Mouse (Mus musculus) forelimb bud, embryonic 11.5 days (tissue): ENCODE measurements around the gene Defa37.
"Not testable (repeated sequence)": the region's sequence is repeated elsewhere in the genome, so short reads cannot be mapped to it uniquely, and the experiment has no call there.

Experiments
- DNase-seq: peaks from one replicate; pipeline ENCODE4 v3.0.0-alpha.2; 2012; ENCODE audit warnings: low read depth, low spot score

Defa37 gene

DNA sequence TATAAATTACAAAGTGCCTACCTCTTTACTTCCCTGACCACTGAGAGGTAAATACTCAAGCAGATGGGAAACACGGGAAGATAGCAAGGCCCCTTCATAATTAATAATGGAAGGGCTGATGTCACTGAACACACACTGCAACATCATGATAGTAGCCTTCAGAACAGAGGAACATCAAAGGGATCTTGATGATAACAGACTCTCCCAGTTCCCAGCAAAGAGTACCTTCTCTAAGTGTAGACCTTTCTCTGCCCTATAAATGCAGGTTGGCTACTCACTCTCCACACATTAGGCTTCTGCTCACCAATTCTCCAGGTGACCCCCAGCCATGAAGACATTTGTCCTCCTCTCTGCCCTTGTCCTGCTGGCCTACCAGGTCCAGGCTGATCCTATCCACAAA is at the start of gene Defa37:
Gene Defa37, plus strand, starts transcription at position 301 of the 400 bp plus-strand sequence.
- not testable (repeated sequence) for DNase-seq

DNA sequence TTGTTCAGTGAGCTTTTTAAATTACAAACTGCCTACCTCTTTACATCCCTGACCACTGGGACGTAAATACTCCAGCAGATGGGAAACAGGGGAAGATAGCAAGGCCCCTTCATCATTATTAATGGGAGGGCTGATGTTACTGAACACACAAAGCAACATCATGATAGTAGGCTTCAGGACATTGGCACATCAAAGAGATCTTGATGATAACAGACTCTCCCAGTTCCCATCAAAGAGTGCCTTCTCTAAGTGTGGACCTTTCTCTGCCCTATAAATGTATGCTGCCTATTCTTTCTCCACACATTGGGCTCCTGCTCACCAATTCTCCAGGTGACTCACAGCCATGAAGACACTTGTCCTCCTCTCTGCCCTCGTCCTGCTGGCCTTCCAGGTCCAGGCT is 36.5 kb upstream of the Defa37 start, which contains the start of gene Defa32:
Gene Defa32, plus strand, starts transcription at position 301 of the 400 bp plus-strand sequence.
- DNase-seq: not testable (repeated sequence)

DNA sequence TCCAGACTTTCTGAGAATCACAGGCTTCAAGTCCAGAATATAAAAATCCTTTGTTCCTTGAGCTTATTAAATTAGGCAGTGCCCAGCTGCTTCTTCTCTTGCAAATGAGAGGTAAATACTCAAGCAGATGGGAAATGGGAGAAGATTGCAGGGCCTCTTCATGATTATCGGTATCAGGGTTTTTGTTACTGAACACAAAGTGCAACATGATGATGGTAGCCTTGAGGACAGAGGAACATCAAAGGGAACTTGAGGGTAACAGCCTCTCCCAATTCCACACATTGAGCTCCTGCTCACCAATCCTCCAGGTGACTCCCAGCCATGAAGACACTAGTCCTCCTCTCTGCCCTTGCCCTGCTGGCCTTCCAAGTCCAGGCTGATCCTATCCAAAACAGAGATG is 17.5 kb downstream of the Defa37 start, which contains the start of gene Defa28:
Gene Defa28, plus strand, starts transcription at position 301 of the 400 bp plus-strand sequence.
- DNase-seq: not testable (repeated sequence)

DNA sequence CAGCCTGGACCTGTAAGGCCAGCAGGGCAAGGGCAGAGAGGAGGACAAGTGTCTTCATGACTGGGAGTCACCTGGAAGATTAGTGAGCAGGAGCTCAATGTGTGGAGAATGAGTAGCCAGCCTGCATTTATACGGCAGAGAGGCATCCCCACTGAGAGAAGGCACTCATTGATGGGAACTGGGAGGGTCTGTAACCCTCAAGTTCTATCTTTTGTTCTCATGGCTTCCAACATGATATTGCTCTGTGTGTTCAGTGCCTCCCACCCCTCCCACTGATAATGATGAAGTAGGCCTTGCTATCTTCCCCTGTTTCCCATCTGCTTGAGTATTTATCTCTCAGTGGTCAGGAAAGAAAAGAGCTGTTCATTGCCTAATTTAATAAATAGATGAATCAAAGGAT is 29.2 kb downstream of the Defa37 start, which contains the start of gene Gm7861:
Gene Gm7861, minus strand, starts transcription at position 101 of the 400 bp plus-strand sequence.
- not testable (repeated sequence) for DNase-seq
